Mouse (Mus musculus): ENCODE results near the gene Olfm1. TPM values are rescaled to one million over a fixed set of nuclear protein-coding genes. Genes with fewer than 3 reads are reported as not detected.

Olfm1 gene
- 13.2 and 20.0 TPM in 2 replicates for polyA plus RNA-seq (2016; fragmentation: Nextera tagmentation; extraction: Ambion mirVana)

DNA sequence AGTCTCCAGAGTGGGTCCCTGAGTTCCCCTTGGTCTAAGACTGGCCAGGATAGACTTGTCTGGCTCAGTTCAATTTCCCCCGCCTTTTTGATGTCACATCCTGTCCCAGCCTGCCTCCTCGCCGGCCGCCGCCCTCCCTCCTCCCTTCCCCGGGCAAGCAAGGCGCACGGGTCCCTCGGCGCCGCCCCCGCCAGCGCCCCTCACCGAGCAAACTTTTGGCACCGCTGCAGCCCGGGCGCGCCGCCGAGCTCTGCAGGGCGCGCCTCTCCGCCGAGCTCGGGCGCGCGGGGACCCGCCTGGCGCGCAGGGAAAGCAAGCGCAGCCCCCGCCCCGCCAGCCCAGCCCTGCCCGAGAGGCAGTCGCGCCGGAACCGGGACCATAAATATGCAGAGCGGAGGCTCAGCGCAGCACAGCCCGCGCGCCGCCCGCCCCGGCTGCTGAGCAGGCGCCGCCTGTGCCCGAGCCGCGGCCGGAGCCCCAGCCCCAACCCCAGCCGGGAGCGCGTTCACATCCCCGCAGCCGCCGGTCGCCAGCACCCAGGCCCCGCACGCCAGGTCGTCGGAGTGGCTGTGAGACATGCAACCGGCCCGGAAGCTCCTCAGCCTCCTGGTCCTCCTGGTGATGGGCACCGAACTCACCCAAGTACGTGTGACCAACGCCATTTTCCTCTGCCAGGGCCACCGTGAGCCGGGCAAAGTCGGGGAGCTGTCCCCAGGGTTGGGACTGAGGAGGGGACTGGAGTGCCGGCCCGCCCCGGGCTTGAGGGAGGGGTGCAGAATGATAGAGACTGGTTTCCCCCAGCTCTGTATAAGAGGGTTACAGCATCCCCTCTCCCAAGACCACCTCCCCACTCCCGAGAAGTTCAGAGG, at the start of gene Olfm1:
TSS of gene Olfm1 (plus strand) at position 172 of the 869 bp plus-strand sequence.
- WGBS = under 1% methylated on average over 76 of the region's 76 CpGs
- Histone ChIP-seq H3K4me1 (peaks cover 24% of the 10 kb centered on the region), H3K4me3 (peak within 1 kb of the TSS; percentile 79), H3K9me3 (replicated peaks) (no peaks in the 10 kb centered on the region), H3K27ac (peak within 1 kb of the TSS; percentile 74), H3K27me3 (ENCODE audit: low read depth, poor library complexity, severe bottlenecking) (peaks cover 36% of the 10 kb centered on the region), H3K36me3 (no peaks in the 10 kb centered on the region)
- DNase-seq (ENCODE audit: low spot score) = peak; percentile 71

DNA sequence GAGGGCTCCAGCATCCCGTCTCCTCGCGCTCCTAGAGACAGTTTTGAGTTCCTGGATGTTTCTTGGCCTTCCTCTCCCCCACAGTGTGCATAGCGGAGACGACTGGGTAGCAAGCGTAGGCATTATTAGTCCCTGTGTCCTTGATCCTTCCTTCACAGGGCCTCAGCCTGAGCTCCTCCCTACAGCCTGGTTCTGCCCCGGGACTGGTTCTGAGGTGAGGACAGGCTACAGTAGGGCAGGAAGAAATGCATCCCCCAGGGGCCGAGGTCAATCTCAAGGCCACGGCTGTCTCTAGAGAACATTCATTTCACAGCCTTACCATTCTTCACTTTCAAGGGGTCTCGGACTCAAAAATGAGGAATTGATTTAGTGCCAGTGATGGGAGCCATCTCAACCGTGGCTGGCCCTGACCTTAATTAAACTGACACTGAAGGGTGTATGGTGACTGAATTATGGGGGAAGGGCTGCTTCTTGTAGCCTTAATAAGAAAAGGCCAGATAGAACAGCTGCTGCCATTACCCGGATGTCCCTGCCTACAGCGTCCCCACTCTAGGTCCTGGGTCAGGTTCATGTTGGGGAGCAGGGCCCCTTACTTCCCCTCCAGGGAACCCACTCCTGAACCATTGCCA, 49.3 kb upstream of the Olfm1 start:
- H3K27ac ChIP-seq = 0 out of 2 replicates have a peak overlapping the region, but pooled peaks have one; percentile 19
- DNase-seq (ENCODE audit: low spot score) = no peak
- H3K36me3 ChIP-seq = no peaks in the 10 kb centered on the region
- H3K27me3 ChIP-seq (ENCODE audit: low read depth, poor library complexity, severe bottlenecking) = no peaks in the 10 kb centered on the region
- 51% methylated on average over 13 of the region's 13 CpGs for WGBS
- H3K4me1 ChIP-seq = peaks cover 48% of the 10 kb centered on the region
- no peaks in the 10 kb centered on the region for H3K9me3 ChIP-seq (replicated peaks)
- H3K4me3 ChIP-seq = no peak overlapping the region

DNA sequence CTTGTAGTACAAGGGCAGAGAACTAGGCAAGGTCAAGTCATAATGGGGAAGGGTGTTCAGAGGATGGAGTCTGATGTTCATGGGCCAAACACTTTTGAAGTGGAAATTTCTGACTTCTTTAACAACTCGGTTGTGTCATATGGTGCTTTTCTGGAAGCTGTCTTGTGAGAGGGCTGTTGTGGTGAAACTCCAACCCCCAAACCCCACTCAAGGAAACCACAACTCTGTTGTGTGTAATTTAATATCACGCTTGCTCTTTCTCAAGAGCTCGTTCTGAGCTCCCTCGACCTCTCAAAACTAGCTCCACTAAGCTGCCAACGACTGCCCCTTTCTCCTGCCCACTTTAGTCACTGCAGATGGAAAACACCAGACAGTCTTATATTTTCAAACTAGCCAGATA, 47.1 kb upstream of the Olfm1 start:
- Histone ChIP-seq H3K4me1 (peaks cover 40% of the 10 kb centered on the region), H3K4me3 (no peak overlapping the region)
- DNase-seq (ENCODE audit: low spot score) = no peak

DNA sequence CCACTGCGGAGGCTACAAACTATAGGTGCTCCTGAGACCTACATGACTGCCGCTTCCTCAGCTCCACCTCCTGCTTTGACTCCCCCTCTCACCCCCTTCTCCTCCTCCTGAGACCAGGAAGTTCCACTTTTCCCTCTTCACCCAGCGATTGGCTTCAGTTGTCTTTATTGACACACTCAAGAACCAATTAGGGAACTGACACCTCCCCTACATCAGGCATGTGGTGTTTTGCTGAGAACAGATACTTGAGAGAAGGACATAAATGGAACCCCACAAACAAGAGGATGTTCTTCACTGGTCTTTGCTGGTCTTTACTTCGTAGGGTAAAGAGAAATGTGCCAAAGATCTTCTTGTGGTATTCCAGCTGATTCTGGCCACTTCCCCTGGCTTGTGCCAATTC, 46.6 kb upstream of the Olfm1 start:
- 63% methylated on average over 4 of the region's 4 CpGs for WGBS

More for the DNA sequence above, 47.1 kb upstream of the Olfm1 start:
- WGBS = 77% methylated on average over 5 of the region's 5 CpGs
- no peaks in the 10 kb centered on the region for H3K27me3 ChIP-seq (ENCODE audit: low read depth, poor library complexity, severe bottlenecking)
- H3K36me3 ChIP-seq = no peaks in the 10 kb centered on the region
- H3K9me3 ChIP-seq (replicated peaks) = no peaks in the 10 kb centered on the region
- no peak overlapping the region for H3K27ac ChIP-seq

DNA sequence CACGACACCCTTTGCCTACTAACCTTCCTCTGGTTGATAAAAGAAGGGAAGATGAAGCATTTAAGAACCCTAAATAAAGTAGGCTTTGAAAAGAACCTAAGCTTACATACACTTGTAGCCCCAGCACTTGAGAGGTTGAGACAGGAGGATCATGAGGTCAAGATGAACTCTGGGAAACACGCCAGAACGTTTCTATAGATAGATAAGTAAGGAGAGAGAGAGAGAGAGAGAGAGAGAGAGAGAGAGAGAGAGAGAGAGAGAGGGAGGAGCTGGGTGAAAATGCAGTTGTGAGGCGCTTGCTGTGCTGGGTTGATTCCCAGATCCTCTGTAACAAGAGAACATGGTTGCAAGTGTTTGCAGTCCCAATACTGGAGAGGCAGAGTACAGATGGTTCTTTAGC, 46.1 kb upstream of the Olfm1 start:
- peaks cover 34% of the 10 kb centered on the region for H3K4me1 ChIP-seq
- no peak overlapping the region for H3K4me3 ChIP-seq

More for the DNA sequence above, 46.6 kb upstream of the Olfm1 start:
- Histone ChIP-seq H3K36me3 (no peaks in the 10 kb centered on the region), H3K4me3 (no peak overlapping the region), H3K27ac (no peak overlapping the region), H3K4me1 (peaks cover 40% of the 10 kb centered on the region), H3K27me3 (ENCODE audit: low read depth, poor library complexity, severe bottlenecking) (no peaks in the 10 kb centered on the region), H3K9me3 (replicated peaks) (no peaks in the 10 kb centered on the region)
- no peak for DNase-seq (ENCODE audit: low spot score)

DNA sequence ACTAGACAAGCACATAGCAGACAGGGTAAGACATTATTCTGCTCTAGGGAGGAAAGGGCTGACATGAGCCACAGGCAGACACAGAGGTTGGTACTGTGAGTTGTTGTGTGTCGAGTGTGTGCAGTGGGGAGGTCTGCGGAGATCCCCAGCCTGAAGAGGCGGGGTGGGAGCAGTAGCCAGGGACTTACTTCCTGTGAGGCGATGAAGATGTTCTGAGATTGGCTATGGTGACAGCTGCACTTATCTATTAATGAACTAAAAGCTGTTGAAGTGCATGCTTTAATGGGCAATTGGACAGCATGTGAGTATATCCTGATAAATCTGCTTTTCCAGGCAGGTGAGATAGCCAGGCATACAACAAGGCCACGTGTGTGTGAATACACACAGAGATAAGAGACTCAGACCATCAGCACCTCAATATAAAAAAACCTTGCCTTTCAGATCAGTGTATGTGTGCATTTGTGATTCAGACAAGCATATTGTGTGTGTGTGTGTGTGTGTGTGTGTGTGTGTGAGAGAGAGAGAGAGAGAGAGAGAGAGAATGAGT, 45.5 kb upstream of the Olfm1 start:
- no peaks in the 10 kb centered on the region for H3K27me3 ChIP-seq (ENCODE audit: low read depth, poor library complexity, severe bottlenecking)
- peaks cover 30% of the 10 kb centered on the region for H3K4me1 ChIP-seq
- no peak overlapping the region for H3K27ac ChIP-seq
- H3K9me3 ChIP-seq (replicated peaks) = no peaks in the 10 kb centered on the region
- no peak for DNase-seq (ENCODE audit: low spot score)
- no peak overlapping the region for H3K4me3 ChIP-seq
- WGBS = 87% methylated on average over 5 of the region's 5 CpGs
- no peaks in the 10 kb centered on the region for H3K36me3 ChIP-seq

More for the DNA sequence above, 46.1 kb upstream of the Olfm1 start:
- H3K27ac ChIP-seq = no peak overlapping the region
- 85% methylated on average over 4 of the region's 4 CpGs for WGBS
- H3K36me3 ChIP-seq = no peaks in the 10 kb centered on the region
- no peaks in the 10 kb centered on the region for H3K27me3 ChIP-seq (ENCODE audit: low read depth, poor library complexity, severe bottlenecking)
- DNase-seq (ENCODE audit: low spot score) = no peak
- H3K9me3 ChIP-seq (replicated peaks) = no peaks in the 10 kb centered on the region

DNA sequence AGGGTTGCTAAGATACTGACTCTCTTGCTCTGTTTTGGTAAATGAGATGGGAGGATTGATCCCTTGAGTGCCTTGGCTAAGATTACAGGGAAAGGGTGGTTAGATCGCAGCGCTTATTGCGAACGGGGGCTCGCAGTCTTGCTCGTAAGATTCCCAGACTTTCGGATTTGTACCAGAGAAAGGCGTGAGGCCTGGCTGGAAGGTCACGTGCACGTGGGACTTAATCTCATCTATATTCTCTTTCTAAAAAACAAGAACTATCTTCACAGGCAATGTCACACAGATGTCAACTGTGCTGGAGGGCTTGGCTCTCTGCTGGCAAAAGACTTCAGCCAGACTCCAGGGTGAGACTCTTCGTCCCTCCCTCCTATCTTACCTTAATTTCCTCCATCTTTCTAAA, 43.1 kb upstream of the Olfm1 start:
- 81% methylated on average over 11 of the region's 11 CpGs for WGBS
- H3K27ac ChIP-seq = no peak overlapping the region
- H3K4me3 ChIP-seq = no peak overlapping the region
- H3K4me1 ChIP-seq = peaks cover 8% of the 10 kb centered on the region
- no peak for DNase-seq (ENCODE audit: low spot score)
- H3K9me3 ChIP-seq (replicated peaks) = no peaks in the 10 kb centered on the region
- no peaks in the 10 kb centered on the region for H3K36me3 ChIP-seq
- H3K27me3 ChIP-seq (ENCODE audit: low read depth, poor library complexity, severe bottlenecking) = no peaks in the 10 kb centered on the region

DNA sequence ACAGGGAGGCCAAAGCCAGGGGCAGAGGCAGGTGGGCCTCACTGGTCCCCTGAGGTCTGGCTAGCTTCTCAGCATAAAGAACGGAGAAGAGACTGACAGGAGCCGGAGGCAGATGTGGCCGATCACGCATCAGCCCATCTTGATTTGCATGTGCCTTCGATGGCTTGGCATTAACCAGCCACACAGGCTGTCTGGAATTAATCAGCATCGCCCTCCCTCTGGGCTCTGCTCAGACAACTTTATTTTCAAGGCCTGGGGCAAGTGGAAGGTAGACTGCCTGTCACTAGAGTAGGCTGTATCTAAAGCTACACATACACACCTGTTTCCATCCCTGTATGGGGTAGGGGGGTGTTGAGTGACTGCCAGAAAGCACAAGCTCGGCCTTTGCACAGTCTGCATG, 32.2 kb upstream of the Olfm1 start:
- peak; percentile 55 for DNase-seq (ENCODE audit: low spot score)
- no peak overlapping the region for H3K27ac ChIP-seq

DNA sequence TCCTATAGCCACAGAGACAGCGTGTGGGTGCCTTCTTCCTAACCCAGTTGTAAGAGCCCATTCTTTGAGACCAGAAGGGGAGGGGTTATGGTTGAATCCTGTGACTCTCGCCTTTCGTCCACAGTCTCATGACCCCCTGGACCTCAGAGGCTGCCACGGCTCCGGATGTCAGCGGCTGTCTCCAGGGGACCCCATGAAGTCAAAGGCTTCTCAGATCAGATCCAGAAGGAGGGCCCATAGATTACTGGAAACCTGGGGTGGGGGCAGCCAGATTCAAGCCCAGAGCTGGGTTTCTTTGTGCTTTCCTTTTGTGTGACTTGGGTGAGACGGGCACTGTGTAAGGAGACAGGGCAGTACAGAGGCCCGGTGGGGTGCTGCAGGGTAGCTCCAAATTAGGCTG, 27.2 kb upstream of the Olfm1 start:
- DNase-seq (ENCODE audit: low spot score) = no peak
- Histone ChIP-seq H3K36me3 (no peaks in the 10 kb centered on the region), H3K27ac (no peak overlapping the region), H3K4me1 (peaks cover 13% of the 10 kb centered on the region), H3K4me3 (no peak overlapping the region), H3K9me3 (replicated peaks) (no peaks in the 10 kb centered on the region), H3K27me3 (ENCODE audit: low read depth, poor library complexity, severe bottlenecking) (no peaks in the 10 kb centered on the region)
- WGBS = 76% methylated on average over 8 of the region's 8 CpGs

More for the DNA sequence above, 32.2 kb upstream of the Olfm1 start:
- no peaks in the 10 kb centered on the region for H3K36me3 ChIP-seq
- 57% methylated on average over 7 of the region's 7 CpGs for WGBS
- no peak overlapping the region for H3K4me3 ChIP-seq
- H3K4me1 ChIP-seq = peaks cover 19% of the 10 kb centered on the region
- H3K9me3 ChIP-seq (replicated peaks) = no peaks in the 10 kb centered on the region
- H3K27me3 ChIP-seq (ENCODE audit: low read depth, poor library complexity, severe bottlenecking) = no peaks in the 10 kb centered on the region

DNA sequence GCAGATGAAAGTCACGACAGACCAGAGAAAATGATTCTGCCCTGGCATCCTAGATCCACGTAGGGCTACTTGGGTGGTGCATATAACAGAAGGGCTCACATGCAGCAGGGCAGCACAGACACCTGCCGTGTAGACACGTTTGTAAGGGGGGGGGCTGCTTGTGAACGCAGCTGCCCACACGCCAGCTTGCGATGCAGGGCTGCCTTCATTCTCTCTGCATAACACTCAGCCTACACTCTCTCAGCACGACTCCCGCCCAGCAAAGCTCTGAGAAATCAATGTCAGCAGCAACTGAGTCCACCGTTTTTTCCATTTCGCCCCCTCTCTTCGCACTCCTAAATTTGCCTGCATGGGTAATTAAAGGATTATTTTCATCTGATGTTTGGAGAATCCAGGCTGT, 23.5 kb upstream of the Olfm1 start:
- Histone ChIP-seq H3K36me3 (no peaks in the 10 kb centered on the region), H3K27me3 (ENCODE audit: low read depth, poor library complexity, severe bottlenecking) (no peaks in the 10 kb centered on the region), H3K9me3 (replicated peaks) (no peaks in the 10 kb centered on the region), H3K4me1 (no peaks in the 10 kb centered on the region), H3K27ac (no peak overlapping the region), H3K4me3 (no peak overlapping the region)
- no peak for DNase-seq (ENCODE audit: low spot score)
- WGBS = 77% methylated on average over 12 of the region's 12 CpGs

DNA sequence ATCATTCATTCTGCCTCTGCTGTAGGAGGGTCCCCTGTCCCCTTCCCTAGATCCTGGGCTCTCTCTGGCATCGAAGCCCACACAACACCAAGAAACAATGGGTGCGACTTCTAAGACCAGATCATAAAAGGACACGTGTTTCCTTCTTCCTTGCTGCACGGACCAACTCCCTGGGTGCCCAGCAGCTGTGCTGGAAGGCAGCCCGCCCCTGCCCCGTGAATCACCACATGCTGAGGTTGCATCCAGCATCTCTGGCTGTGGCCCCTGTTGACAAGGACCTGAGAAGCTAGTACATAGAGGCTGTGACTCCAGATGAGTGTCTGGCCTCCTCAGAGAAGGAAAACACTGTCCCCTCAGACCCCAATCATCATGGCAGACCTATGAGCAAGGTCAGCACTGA, 20.8 kb upstream of the Olfm1 start:
- Histone ChIP-seq H3K9me3 (replicated peaks) (no peaks in the 10 kb centered on the region), H3K36me3 (no peaks in the 10 kb centered on the region), H3K27me3 (ENCODE audit: low read depth, poor library complexity, severe bottlenecking) (no peaks in the 10 kb centered on the region), H3K27ac (no peak overlapping the region), H3K4me3 (no peak overlapping the region), H3K4me1 (no peaks in the 10 kb centered on the region)
- no peak for DNase-seq (ENCODE audit: low spot score)
- WGBS = 87% methylated on average over 6 of the region's 6 CpGs

DNA sequence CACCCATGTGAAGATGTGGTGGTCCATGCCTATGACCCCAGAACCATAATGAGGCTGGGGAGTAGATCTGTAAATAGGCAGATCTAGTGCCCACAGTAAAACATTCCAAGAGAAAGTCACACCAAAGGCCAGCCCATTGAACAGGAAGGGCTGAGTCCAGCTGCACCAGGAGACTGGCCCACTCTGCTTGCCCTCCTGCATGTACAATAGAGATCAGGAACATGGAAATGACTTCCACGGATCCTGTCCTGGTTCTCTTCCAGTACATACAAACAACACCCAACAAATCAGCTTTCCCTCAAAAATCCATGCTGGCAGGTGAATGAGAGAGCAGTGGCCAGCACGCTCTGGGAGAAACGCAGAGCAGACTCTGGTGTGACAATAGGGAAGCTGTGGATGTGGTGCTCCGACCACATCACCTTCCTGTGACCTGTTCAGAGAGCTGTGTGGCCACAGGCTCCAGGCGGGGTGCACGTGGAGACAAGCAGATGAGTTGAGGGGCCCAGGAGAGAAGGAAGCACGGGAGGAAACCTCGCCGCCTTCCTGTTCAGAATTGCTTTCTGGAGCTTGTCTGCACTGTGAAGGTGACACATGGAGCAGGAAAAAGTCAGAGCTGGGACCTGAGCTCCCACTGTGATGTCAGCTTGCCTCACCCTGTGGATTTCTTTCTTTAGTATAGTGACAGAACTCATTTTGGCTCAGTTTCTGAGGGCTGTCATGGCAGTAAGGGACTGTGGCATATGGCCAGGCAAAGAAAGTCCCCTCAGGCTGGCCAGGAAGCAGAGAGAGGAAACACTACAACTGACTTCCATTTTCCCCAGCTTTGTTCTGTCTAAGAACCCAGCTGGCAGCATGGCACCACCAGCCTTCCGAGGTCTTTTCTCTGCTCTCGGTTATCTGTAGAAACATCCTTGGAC, 19.3 kb upstream of the Olfm1 start:
- Histone ChIP-seq H3K4me3 (no peak overlapping the region), H3K36me3 (no peaks in the 10 kb centered on the region), H3K27ac (no peak overlapping the region), H3K27me3 (ENCODE audit: low read depth, poor library complexity, severe bottlenecking) (no peaks in the 10 kb centered on the region), H3K4me1 (no peaks in the 10 kb centered on the region), H3K9me3 (replicated peaks) (no peaks in the 10 kb centered on the region)
- WGBS = 82% methylated on average over 11 of the region's 11 CpGs
- no peak for DNase-seq (ENCODE audit: low spot score)
